Mouse (Mus musculus) adrenal gland, adult 8-10 months (tissue): Measurements from ENCODE around the gene Xkr7. TPM values are rescaled to one million over a fixed set of nuclear protein-coding genes. Genes with fewer than 3 reads are reported as not detected.

Experiments
- DNase-seq: peaks from one replicate; pipeline ENCODE4 v3.0.0; 2022
- total RNA-seq, 4 experiments: library from RNA; stranded (reverse); gene quantifications; 2 replicates each; pipeline ENCODE4 v1.2.4; 2022

Xkr7 gene
- total RNA-seq, 4 experiments from 2014 or later: 1.2 to 2.3 (median 1.7) TPM

GRCm38 (mm10) chr2:153033545-153034230, 2.0 kb downstream of the Xkr7 start:
- no peak for DNase-seq

DNA sequence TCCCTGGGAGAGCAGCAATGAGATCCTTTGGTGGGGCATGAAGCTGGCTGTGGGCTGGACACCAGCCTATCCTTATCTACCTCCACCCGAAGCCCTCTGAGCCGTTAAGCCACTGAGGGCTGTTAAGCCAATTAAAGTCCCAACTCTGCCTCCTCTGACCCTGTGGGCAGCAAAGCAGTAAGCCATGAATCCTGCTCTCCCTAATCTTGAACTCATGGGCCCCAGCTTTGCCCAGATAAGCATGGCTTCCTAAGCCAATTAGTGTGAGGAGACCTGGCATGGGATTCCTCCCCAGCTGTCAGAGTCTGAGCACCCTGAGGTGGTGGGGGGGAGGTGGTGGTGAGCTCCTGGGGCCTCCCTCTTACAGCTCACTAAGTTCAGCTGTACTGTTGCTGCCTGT, 5.0 kb downstream of the Xkr7 start:
- DNase-seq: no peak

DNA sequence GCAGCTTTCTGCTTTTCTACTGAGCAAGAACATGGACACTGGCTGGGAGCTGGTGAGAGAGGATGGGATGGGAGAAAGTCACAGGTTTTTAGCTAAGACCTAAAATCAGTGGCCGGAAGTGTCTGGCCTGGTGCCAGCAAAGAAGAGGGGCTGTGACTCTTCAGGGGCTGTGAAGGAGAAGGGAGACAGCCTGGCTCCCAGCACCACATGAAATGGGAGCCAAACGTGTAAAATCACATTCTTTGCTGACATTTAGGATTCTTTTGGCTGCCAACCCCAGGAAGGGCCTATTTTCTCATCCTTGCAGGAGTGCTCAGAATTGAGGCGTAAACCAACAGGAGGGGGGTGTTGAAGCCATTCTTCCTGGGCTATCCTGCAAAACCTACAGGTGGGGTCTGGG, 12.2 kb downstream of the Xkr7 start:
- no peak for DNase-seq

- DNase-seq: no peak
Measured at GRCm38 (mm10) chr2:153045884-153046299, 14.2 kb downstream of the Xkr7 start.

DNA sequence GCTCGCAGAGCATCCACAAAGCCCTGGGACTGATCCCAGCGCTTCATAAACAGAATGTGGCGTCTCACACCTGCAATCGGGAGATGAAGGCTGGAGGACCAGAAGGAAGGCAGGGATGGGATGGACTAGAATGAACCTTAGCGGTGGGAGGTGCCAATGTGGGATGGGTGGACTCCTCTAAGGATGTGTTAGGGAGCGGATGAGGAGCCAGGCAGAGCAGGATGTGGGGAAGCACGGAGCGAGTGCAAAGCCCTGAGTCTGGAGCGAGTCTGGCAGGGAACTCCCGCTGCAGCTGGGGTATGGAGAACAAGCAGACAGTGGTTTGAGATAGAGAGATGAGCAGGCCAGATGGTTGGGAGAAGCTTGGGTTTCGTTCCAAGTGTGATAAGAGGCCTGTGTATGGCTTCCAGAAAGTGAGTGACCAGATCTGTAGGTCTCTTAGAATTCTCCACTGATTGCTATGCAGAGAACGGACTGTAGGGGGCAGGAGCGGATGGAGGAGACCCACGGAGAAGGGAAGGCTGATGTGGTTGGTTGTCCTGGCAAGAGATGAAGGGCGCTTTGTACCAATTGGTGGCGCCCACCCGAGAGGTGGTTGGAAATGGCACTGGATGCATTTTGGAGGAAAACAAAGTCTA, 16.3 kb downstream of the Xkr7 start:
- DNase-seq: no peak

DNA sequence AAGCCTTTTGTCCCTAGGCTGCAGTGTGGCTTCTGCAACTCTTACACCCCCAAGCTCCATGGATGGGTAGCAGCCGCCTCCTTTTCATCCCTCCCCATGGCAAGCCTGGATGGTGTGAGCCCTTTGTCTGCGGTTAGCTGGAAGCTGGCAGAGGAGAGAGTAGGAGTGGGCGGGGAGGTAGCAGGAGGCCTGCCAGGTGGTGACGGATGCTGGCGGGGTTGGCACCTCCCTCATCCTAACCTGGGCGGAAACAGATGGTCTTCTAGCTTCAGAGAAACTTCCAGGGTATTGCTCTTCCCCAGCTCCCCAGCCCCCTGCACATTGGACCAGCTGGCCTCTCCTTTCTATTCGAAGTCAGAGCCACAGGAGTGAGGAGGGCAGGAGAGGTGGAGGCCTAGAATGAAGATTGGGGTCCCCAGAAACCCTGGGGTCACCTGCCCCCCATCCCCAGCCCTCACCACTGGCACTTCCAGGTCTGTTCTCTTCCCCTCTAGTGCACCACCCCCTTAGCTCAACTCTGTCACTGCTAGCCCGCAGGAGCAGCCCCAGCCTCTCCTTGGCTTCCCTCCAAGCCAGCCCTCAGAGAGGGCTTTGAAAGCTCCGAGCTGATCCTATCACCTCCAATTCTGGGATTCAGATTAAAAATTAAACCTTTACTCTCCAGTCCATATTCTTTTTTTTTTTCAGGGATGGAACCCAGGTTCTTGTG, 17.8 kb downstream of the Xkr7 start:
- no peak for DNase-seq

DNA sequence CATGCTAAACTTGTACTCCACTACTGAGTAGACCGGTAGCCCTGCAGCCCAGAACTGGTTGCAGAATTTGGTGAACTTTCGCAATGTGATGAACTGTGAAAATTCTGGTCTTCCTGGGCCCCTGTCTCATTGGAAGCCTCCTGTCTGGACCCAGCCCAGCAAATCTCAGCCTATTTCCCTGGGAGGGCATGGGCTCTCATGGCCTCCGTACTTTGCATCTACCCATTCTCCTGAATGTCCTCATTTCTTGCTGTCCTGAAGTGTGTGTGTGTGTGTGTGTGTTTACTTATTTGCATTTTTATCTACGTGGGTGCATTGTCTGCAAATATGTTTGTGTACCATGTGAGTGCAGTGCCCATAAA, 18.3 kb downstream of the Xkr7 start:
- DNase-seq: no peak

GRCm38 (mm10) chr2:153051095-153051494, 19.4 kb downstream of the Xkr7 start:
- DNase-seq: no peak

GRCm38 (mm10) chr2:153051537-153051936, 19.9 kb downstream of the Xkr7 start:
- no peak for DNase-seq

GRCm38 (mm10) chr2:153052700-153053351, 21.2 kb downstream of the Xkr7 start:
- no peak for DNase-seq

GRCm38 (mm10) chr2:153053896-153054295, 22.2 kb downstream of the Xkr7 start:
- no peak for DNase-seq

DNA sequence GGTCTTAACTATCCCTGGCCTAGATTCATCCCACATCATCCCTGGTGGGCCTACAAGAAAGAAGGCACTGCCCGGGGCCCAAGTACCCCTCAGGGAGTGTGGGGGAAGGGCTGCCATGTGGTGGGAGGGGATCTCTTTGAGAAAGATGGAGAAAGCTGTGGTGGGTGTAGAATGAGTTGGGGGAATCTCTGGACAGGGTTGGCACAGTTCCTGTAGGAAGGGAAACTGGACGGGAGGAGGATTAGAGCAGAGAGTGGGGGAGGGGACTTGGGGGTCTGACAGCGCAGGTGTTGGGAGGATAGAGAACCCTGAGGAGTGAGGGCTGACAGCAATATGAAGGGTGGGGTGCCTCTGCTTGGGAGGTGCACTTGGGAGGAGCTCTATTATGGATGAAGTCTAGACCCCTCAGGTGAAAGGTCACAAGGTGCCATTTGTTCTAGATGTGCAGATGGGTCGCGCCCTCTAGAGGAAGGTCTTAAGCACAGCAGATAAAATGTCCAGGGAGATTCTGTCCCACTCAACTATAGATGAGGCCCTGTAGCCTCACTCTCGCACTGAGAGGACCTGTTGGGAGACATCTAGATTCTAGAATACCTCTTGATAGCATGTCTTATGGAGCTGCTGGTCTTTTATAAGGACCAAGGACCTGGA, 23.7 kb downstream of the Xkr7 start:
- no peak for DNase-seq

GRCm38 (mm10) chr2:153058365-153058764, 26.7 kb downstream of the Xkr7 start:
- DNase-seq: no peak

- no peak for DNase-seq
Measured at GRCm38 (mm10) chr2:153060216-153060615, 28.6 kb downstream of the Xkr7 start.

DNA sequence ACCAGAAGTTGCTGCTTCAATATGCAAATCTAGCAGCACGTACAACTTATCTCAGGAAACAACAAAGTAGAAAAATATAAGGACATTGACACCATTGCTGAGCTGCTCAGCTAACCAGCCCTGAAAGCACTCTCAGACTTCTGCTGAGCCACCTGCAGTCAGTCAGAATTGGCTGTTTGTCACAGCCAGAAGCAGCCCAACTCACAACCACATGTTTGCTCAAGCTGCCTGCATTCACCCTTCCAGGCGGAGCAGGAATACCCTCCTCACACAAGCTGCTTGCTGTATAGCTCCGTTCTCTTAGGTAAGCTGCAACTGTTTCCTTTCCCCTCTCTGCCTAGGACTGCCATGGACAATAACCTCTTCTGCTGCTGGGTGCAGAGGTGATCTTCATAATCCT, 31.7 kb downstream of the Xkr7 start:
- DNase-seq: no peak

GRCm38 (mm10) chr2:153064190-153064970, 32.7 kb downstream of the Xkr7 start:
- DNase-seq: no peak

- no peak for DNase-seq
Measured at GRCm38 (mm10) chr2:153065747-153066508, 34.3 kb downstream of the Xkr7 start, which contains the start of gene Ccm2l. Gene Ccm2l (plus strand): TSS chr2:153065955.

DNA sequence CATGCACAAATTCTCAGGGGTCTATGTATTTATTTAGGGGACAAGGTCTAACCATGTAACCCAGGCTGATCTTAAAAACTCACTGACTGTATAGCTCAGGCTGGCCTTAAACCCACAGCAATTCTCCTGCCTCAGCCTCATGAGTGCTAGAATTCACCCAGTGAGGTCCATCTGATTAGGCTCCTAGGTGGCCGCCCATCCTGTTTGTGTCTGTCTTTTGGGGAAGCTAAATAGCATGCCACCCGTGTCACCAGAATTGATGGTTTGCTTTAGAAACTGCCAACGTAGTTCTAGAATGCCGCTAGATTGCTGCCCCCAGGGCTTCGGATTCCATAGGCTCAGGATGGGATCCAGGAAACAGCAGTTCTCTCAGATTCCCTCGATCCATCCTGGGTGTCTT, 35.3 kb downstream of the Xkr7 start:
- DNase-seq: no peak

DNA sequence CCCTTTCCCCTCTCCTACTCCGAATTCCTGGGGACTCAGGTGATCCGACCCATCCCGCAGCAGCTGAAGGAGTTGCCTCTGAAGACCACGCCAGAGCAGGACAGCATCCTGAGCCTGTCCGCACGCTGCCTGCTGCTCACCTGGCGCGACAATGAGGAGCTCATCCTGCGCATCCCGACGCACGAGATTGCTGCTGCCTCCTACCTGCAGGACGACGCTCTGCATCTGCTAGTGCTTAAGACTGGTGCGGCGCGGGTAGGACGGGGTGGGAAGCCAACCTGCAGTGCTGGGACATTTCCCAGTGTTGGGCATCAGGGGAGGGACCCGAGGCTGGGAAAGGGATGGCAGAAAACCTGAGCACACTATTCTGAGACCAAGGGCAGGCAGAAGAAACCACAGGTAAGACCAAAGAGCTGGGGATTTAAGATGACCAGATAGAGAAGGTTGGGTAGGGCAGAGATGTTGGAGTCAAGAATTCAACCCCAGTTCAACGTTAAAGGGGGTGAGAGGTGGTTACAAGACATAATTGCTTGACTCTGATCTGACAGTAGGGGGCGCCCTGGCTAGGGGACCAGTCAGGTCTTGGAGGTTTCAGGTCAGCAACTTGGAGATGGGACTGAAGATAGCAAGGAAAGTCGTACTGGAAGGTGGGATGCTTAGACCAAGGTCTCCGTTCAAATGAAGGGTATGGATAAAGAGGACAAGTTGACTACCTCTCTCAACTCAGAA, 39.3 kb downstream of the Xkr7 start:
- no peak for DNase-seq

DNA sequence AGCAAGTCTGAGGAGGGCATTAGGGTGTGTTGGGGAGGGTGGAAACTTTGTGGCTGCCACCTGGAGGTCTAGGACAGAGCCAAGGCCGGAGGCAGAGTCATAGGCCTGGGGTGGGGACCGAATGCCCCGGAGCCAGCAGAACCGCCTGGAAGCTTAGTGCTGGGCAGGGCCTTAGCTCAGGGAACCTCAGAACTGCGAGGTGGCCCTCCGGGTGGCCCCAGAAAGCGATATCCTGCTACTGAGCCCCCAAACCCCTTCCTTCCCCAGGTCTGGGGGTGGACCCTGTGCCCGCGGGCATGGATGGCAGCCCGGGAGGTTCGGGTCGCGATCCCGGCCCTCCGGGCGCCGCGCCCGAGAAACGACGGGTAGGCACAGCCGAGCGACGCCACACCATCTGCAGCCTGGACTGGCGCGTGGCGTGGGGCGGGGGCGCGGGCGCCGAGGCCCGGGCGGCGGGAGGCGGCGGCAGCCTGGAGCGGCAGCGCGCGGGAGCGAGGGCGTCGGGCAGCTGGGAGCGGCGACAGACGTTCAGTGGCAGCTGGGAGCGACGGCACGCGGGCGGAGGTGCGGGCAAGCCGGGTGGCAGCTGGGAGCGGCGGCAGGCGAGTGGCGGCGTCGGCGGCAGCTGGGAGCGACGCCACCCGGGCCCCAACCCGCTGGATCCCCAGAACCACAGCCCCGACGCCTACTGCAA, 40.0 kb downstream of the Xkr7 start:
- no peak for DNase-seq
